Mouse (Mus musculus) heart, postnatal 0 days (tissue): ENCODE data around the gene Ndufa11.

Experiments
- CTCF ChIP-seq: IDR thresholded peaks from 2 replicates; pipeline ENCODE4 v1.5.1; 2016; ENCODE audit warnings: antibody characterized with exemption, control low read depth, low read depth
- EP300 ChIP-seq: IDR thresholded peaks from 2 replicates; pipeline ENCODE4 v1.6.1; 2016; ENCODE audit warnings: antibody characterized with exemption, low read depth

- TF ChIP-seq CTCF (no peak), EP300 (no peak)
Observed at GRCm38 (mm10) chr17:56682880-56683279, 34.7 kb upstream of the Ndufa11 start.
